Mouse (Mus musculus): ENCODE data around the gene 2310022B05Rik. TPM values are rescaled to one million over a fixed set of nuclear protein-coding genes. Genes with fewer than 3 reads are reported as not detected.

The 2310022B05Rik gene
- polyA plus RNA-seq, 1 experiment from 2014 or later, result 32.1 TPM

DNA sequence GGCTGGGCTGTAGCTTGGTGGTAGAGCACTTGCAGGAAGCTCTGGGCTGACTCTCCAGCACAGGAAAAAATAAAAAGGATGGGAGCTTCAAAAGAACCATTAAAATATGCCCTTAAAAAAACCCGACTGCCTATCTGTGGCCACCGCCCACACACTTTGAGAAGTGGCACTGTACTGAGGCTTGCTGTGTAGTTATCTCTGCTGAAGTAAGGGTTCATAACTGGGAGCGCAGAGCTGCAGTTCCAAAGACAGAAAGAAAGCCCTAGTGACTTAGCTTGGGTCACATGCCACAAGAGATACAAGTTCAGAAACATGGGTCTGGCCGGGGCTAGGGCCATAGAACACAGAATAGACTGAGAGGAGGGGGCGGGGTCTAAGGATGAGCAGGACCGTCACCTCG is 5.2 kb downstream of the 2310022B05Rik start:
- no peaks in the 10 kb centered on the region for H3K27me3 ChIP-seq
- H3K9ac ChIP-seq, result no peak overlapping the region
- no peak overlapping the region for H3K4me2 ChIP-seq (replicated peaks)
- whole genome bisulfite sequencing, result 85% methylated on average over 7 of the region's 7 CpGs
- H3K27ac ChIP-seq, result no peak overlapping the region
- no peak for ATAC-seq (ENCODE audit: insufficient number of reproducible peaks, insufficient read depth, low FRiP score, low TSS enrichment)
- no peaks in the 10 kb centered on the region for H3K9me3 ChIP-seq
- no peaks in the 10 kb centered on the region for H3K36me3 ChIP-seq
- no peak overlapping the region for H3K4me3 ChIP-seq
- H3K4me1 ChIP-seq, result peaks cover 46% of the 10 kb centered on the region

DNA sequence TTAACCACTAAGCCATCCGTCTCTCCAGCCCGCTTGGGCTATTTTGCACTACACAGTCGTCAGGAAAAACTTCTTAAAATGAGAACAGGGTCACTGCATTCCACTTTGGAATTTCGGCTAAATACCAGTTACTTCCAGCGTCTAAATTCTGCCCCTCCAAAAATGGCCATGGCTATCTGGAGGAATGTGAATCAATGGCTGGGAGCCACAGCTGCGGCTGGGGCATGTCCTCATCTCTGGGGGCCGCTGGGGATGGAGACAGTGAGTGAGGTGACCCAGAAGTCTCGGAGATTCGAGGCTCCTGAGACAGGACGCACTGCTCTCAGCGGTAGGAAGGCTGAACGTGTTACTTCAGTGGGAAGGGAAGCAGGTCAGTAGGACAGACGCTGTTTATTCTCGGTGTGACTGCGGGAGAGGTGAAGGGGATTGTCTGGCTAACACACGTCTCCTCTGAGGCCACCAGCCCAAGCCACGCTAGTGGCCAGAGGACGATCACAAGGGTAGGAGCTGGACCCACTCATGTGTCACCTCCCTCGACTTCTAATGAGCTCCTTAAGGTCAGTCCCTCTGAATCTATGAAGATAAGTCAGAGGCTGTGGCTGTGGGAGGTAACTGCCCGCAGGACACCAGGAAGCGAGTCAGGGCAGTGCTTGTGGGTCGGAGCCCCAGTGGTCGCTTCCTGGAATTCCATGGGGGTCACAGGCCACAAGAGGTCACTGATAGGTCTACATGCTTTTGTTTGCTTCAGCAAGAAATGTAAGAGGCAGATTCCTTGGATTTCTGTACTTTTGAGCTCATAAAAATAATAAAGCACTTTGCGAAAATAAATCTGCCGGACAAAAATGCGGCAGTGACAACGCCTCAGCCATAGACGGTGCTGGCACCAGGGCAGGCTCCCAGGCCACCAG is 9.3 kb downstream of the 2310022B05Rik start:
- Histone ChIP-seq H3K27ac (0 out of 2 replicates have a peak overlapping the region, but pooled peaks have one; percentile 32), H3K9ac (no peak overlapping the region), H3K4me3 (no peak overlapping the region), H3K36me3 (peaks cover 16% of the 10 kb centered on the region), H3K9me3 (no peaks in the 10 kb centered on the region), H3K4me2 (replicated peaks) (no peak overlapping the region), H3K27me3 (no peaks in the 10 kb centered on the region), H3K4me1 (peaks cover 18% of the 10 kb centered on the region)
- 48% methylated on average over 28 of the region's 28 CpGs for WGBS
- ATAC-seq (ENCODE audit: insufficient number of reproducible peaks, insufficient read depth, low FRiP score, low TSS enrichment), result no peak

DNA sequence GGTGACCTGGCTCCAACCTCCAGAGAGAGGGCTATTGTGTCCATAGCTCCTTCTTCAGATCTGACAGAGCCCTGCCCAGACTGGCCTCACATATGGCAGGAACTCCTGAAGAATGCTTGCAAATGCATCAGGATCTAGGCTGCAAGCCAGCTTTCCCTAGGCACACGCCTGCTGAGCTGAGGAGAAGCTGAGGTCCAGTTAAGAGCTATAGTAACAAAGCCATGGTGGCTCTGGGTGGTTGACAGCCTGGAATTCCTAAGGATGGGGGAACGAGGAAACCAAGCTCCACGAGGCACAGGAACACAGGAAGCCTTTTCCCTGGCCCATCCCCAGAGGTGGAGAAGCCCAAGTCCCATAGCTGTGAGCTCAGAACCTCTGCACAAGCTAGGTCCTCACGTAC is 10.6 kb downstream of the 2310022B05Rik start:
- ATAC-seq (ENCODE audit: insufficient number of reproducible peaks, insufficient read depth, low FRiP score, low TSS enrichment), result no peak
- H3K9ac ChIP-seq, result no peak overlapping the region
- H3K9me3 ChIP-seq, result no peaks in the 10 kb centered on the region
- H3K27me3 ChIP-seq, result no peaks in the 10 kb centered on the region
- peaks cover 20% of the 10 kb centered on the region for H3K36me3 ChIP-seq
- 32% methylated on average over 4 of the region's 4 CpGs for WGBS
- H3K27ac ChIP-seq, result peak overlapping the region; percentile 66
- no peak overlapping the region for H3K4me2 ChIP-seq (replicated peaks)
- H3K4me1 ChIP-seq, result peaks cover 16% of the 10 kb centered on the region
- no peak overlapping the region for H3K4me3 ChIP-seq

DNA sequence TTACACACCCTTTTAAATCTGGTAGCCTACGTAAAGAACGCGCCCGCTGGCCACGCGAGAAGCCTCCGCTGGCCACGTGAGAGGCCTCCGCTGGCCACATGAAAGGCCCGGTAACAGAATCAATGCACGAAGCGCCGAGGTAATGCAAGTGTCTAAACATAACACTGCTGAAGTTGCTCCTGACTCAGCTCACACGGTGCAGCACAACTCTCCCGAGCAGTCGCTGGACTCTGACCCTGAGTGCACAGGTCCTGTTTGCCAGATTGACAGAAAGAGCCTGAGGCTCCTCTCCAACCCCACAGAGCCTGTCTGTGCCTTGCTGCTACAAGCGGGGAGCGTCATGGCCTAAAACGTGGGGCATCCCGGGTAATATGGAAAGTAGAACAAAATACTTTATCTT is 11.4 kb downstream of the 2310022B05Rik start:
- H3K27me3 ChIP-seq, result no peaks in the 10 kb centered on the region
- no peaks in the 10 kb centered on the region for H3K9me3 ChIP-seq
- H3K4me1 ChIP-seq, result peaks cover 16% of the 10 kb centered on the region
- WGBS, result 80% methylated on average over 20 of the region's 20 CpGs
- no peak overlapping the region for H3K27ac ChIP-seq
- peaks cover 20% of the 10 kb centered on the region for H3K36me3 ChIP-seq
- H3K4me2 ChIP-seq (replicated peaks), result no peak overlapping the region
- no peak for ATAC-seq (ENCODE audit: insufficient number of reproducible peaks, insufficient read depth, low FRiP score, low TSS enrichment)
- H3K9ac ChIP-seq, result no peak overlapping the region
- no peak overlapping the region for H3K4me3 ChIP-seq

DNA sequence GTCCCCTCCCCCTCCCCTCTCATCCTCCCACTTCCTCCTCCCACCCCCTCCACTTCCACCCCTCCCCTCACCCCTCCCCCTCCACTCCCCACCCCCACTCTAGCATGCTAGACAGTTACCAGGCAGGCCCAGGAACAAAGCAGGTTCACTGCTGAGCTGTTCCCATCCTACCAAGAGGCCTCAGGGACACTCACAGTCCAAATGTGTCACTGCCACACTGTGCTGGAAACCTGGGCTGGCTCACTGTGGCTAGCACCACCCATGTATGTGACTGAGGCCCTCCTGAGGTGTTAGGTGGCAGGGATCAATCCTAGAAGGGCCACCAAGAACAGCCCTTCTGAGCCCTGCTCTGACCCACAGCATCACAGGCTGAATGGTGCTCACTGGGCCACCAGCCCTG is 14.9 kb downstream of the 2310022B05Rik start:
- ATAC-seq (ENCODE audit: insufficient number of reproducible peaks, insufficient read depth, low FRiP score, low TSS enrichment), result no peak
- H3K27ac ChIP-seq, result no peak overlapping the region
- no peak overlapping the region for H3K9ac ChIP-seq
- peaks cover 22% of the 10 kb centered on the region for H3K4me1 ChIP-seq
- no peak overlapping the region for H3K4me2 ChIP-seq (replicated peaks)
- peaks cover 27% of the 10 kb centered on the region for H3K36me3 ChIP-seq
- no peaks in the 10 kb centered on the region for H3K27me3 ChIP-seq
- H3K4me3 ChIP-seq, result no peak overlapping the region
- no peaks in the 10 kb centered on the region for H3K9me3 ChIP-seq

DNA sequence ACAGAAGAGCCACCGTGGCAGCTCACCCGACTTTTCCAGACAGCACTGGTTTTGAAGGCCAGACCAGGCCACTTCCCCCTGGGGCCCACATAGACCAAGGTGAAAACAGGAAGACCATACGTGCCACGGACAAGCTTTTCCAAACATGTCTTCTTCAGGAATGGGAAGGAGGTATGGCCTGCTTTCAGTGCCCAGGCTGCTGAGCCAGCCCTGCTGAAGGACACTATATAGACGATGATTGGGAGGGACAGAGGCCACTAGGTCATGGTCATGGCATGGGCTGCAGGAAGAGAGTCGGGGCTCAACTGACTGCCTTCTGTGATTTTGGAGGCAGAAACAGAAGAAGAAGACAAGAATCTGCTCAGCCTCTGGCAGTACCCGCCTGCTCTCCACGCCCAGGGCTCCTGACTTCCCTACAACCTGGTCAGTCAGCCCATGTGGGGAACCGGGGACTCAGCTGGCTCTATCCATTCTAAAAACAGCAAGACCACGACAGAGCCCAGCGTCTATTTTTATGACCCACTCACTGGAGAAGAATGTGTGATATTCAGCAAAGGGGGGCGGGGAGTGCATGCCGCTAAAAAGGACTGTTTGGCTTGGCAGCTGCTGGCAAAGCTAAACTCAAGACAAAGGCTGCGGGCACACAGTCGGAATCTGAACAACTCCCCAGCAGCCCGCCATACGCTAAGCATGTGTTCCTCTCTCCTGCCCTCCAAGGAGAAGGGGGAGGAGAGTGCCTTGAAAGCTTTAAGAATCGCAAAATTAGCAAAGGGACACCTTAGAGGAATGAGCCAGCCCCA is 19.4 kb downstream of the 2310022B05Rik start:
- 0 out of 2 replicates have a peak, but pooled peaks have one; percentile 23 for ATAC-seq (ENCODE audit: insufficient number of reproducible peaks, insufficient read depth, low FRiP score, low TSS enrichment)
- Histone ChIP-seq H3K9me3 (no peaks in the 10 kb centered on the region), H3K4me3 (no peak overlapping the region), H3K4me2 (replicated peaks) (no peak overlapping the region; the same call in 1 of the 2 replicates), H3K27me3 (no peaks in the 10 kb centered on the region), H3K4me1 (peaks cover 19% of the 10 kb centered on the region), H3K27ac (peak overlapping the region; percentile 75), H3K36me3 (peaks cover 37% of the 10 kb centered on the region), H3K9ac (no peak overlapping the region)
- WGBS, result 68% methylated on average over 18 of the region's 18 CpGs

DNA sequence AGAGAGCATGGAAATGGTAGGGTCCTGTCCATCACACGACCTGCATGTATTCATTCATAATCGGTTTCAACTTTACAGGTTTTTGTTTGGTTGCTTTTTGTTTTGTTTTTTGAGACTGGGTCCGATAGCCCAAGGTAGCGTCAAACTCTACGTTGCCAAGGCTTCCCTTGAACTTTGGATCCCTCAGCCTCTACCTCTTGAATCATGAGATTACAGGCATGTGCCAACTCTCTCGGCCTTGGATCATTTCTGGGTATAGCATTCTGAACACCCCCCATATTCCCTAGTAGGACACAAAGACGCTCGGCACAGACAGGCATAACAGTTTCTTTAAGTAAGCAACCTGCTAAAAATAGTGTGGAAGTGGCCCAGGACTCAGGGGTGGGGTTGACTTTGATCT is 21.6 kb downstream of the 2310022B05Rik start:
- H3K9ac ChIP-seq, result no peak overlapping the region
- H3K36me3 ChIP-seq, result peaks cover 55% of the 10 kb centered on the region
- H3K27ac ChIP-seq, result no peak overlapping the region
- ATAC-seq (ENCODE audit: insufficient number of reproducible peaks, insufficient read depth, low FRiP score, low TSS enrichment), result no peak
- no peaks in the 10 kb centered on the region for H3K27me3 ChIP-seq
- no peaks in the 10 kb centered on the region for H3K9me3 ChIP-seq
- H3K4me3 ChIP-seq, result no peak overlapping the region
- H3K4me1 ChIP-seq, result peaks cover 16% of the 10 kb centered on the region
- H3K4me2 ChIP-seq (replicated peaks), result no peak overlapping the region
- WGBS, result 97% methylated on average over 8 of the region's 8 CpGs

DNA sequence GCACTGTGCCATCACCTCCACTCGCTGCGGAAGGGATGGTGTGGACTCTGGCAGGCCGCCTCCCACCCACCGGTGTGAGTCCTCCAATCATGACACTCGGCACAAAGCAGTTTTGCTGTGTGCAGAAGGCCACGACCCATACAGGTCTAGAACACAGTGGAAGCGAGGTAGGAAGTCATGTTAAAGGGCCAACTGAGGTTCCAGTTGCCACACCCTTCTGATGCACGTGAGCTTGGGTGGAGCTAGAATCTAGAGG is 28.0 kb downstream of the 2310022B05Rik start:
- Histone ChIP-seq H3K36me3 (peaks cover 53% of the 10 kb centered on the region), H3K27ac (no peak overlapping the region), H3K9me3 (no peaks in the 10 kb centered on the region), H3K4me2 (replicated peaks) (no peak overlapping the region), H3K27me3 (no peaks in the 10 kb centered on the region), H3K9ac (no peak overlapping the region), H3K4me3 (no peak overlapping the region), H3K4me1 (peaks cover 9% of the 10 kb centered on the region; the same call in 1 of the 2 replicates)
- ATAC-seq (ENCODE audit: insufficient number of reproducible peaks, insufficient read depth, low FRiP score, low TSS enrichment), result no peak
- 87% methylated on average over 8 of the region's 8 CpGs for WGBS

DNA sequence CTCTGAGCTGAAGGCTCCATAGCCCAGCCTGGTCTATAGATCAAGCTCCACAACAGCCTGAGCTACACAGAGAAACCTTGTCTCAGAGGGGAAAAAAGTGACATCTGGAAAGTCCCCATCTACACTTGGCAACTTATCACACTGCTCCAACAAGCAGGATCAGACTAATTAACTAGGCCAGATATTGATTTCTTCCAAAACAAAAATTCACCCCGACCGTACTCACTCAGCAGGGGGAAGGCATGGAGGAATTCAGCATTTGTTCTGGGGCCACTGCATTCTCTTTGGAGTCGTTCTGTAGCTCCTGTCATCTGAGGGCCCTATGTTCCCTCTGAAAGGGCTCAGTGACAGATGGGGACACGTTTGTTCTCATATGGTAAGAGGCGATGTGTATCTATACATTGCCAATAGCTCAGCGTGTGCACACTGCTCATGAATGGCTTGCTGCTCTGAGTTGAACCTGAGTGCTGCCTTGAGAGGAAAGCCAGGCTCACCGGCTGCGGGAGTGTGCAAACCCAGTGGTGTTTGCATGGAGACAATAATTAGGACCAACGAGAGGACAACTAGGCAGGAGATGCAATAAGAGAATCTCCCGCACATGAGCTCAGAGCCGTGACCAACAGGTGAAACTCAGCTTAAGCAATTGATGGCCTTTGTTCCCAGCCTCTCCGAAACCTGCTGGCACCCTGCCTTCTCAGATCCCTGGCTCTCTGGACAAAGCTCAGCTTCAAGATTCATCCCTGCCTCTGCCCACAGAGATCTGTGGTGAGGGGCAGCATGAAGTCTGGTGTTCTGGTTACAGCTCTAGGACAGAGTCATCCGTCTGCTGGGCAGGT is 28.5 kb downstream of the 2310022B05Rik start:
- no peak for ATAC-seq (ENCODE audit: insufficient number of reproducible peaks, insufficient read depth, low FRiP score, low TSS enrichment)
- 85% methylated on average over 13 of the region's 13 CpGs for WGBS
- Histone ChIP-seq H3K4me3 (no peak overlapping the region), H3K27ac (no peak overlapping the region), H3K9ac (no peak overlapping the region), H3K4me2 (replicated peaks) (no peak overlapping the region), H3K36me3 (peaks cover 50% of the 10 kb centered on the region), H3K4me1 (peaks cover 9% of the 10 kb centered on the region; the same call in 1 of the 2 replicates), H3K27me3 (no peaks in the 10 kb centered on the region), H3K9me3 (no peaks in the 10 kb centered on the region)

DNA sequence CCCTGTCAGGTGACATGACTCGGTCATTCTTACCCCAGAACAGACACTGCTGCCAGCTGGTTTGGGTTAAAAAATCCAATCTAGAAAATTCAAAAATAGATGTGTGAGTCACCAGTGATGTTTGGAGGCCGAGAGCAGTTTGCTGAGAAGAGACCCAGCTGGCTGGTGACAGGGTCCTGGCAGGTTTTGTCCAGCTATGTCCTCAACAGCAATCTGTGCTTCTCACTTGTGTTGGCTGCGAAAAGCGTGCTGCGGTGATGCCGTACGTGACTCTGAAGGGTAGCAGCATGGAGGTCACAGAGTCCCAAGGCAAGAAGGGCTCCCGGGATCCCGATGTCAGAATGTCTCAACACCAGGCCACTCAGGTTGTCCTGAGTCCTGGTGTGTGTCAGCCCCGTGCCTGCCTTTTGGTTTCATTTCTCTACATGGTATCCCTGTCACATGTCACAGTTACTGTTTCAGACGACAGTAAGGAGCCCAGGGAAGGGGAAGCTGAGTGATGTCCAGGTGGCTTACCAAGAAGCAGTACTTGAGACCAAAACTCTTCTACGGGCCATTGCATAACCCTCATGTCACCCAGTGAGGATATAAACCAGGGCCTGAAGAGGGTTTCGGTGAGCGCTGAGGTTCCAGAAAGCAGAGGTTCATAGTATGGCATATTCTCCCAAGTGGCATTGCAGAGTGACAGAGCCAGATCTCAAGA is 30.0 kb downstream of the 2310022B05Rik start:
- Histone ChIP-seq H3K9me3 (no peaks in the 10 kb centered on the region), H3K4me2 (replicated peaks) (no peak overlapping the region), H3K4me1 (peaks cover 9% of the 10 kb centered on the region; the same call in 1 of the 2 replicates), H3K9ac (no peak overlapping the region), H3K27me3 (no peaks in the 10 kb centered on the region), H3K4me3 (no peak overlapping the region), H3K36me3 (peaks cover 35% of the 10 kb centered on the region), H3K27ac (no peak overlapping the region)
- 83% methylated on average over 14 of the region's 14 CpGs for WGBS
- no peak for ATAC-seq (ENCODE audit: insufficient number of reproducible peaks, insufficient read depth, low FRiP score, low TSS enrichment)

DNA sequence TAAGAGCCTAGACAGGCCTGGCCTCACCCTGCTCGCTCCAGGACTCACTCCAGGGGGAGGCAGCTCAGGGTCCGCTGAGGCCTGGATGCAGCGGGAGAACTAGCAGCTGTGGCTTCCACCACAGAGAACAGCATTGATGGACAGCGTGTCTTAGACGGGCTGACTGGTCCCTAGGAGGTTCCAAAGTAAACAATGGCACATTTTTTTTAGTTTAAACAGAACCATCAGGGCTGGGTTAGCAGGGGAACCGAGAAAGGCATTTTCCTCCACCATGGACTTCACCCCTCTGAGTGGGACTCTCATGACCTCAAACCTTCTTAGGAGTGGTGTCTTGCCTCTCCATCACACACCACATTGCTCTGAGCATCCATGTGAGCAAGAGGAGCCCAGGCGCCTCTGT is 31.2 kb downstream of the 2310022B05Rik start:
- Histone ChIP-seq H3K4me1 (peaks cover 9% of the 10 kb centered on the region; the same call in 1 of the 2 replicates), H3K4me3 (no peak overlapping the region), H3K9ac (no peak overlapping the region), H3K27ac (no peak overlapping the region), H3K36me3 (peaks cover 23% of the 10 kb centered on the region), H3K9me3 (no peaks in the 10 kb centered on the region), H3K4me2 (replicated peaks) (no peak overlapping the region), H3K27me3 (no peaks in the 10 kb centered on the region)
- ATAC-seq (ENCODE audit: insufficient number of reproducible peaks, insufficient read depth, low FRiP score, low TSS enrichment), result no peak
- 29% methylated on average over 7 of the region's 7 CpGs for WGBS
